Mouse (Mus musculus): ENCODE data around the gene Coq8b. TPM values are rescaled to one million over a fixed set of nuclear protein-coding genes. Genes with fewer than 3 reads are reported as not detected.
"Not testable (repeated sequence)": the region's sequence is repeated elsewhere in the genome, so short reads cannot be mapped to it uniquely, and the experiment has no call there.

Gene Coq8b
- total RNA-seq, 2 experiments from 2014 or later = 32.5 to 37.2 TPM

DNA sequence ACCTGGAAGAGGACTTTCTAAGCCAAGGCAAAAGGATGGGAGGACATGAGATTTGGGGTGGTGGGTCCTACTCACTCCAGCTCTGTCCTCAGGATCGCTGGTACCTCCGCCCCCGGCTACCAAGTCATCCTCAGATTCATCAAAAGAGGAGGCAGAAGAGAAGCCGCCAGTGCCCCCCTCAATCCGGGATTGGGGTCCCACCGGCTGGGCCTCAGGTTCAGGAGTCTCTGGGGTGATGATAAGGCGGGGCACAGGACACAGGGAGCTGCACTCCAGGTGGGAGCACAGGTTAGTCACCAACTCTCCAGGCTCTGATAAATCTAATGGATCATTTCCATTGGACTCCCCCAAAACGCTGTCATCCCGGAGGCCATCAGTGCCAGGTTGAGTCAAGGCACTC, 5.5 kb upstream of the Coq8b start:
- no peak for DNase-seq (ENCODE audit: low spot score in 2 of 2)
- intact Hi-C loops (cut with DNase I) = loop anchor here (5.0 kb wide), 1 partner anchor 60 kb away; the partner anchor contains the start of gene Egln2

DNA sequence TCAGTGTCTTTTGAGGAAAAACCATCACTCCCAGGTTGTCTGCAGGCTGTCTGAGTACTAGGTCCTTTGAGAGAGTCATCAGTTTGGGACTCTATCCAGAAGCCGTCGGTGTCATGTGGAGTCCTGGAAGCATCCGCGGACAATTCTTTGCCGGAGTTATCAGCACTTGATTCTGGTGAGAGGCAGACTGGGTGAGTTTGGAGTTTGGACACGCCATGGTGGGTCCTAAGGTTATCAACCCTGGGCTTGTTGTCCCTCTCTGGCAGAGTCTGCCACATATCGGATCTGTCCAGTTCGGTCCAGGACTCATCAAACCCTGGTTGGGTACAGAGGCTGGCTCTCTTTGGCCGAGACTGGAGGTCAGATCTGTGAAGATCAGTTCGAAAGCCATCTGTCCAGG, 5.1 kb upstream of the Coq8b start:
- intact Hi-C loops (cut with DNase I) = loop anchor here (2.0 to 5.0 kb wide), 2 partner anchors 31 to 60 kb away; partner anchors contain the start of genes Egln2 and Snrpa
- no peak for DNase-seq (ENCODE audit: low spot score in 2 of 2)

DNA sequence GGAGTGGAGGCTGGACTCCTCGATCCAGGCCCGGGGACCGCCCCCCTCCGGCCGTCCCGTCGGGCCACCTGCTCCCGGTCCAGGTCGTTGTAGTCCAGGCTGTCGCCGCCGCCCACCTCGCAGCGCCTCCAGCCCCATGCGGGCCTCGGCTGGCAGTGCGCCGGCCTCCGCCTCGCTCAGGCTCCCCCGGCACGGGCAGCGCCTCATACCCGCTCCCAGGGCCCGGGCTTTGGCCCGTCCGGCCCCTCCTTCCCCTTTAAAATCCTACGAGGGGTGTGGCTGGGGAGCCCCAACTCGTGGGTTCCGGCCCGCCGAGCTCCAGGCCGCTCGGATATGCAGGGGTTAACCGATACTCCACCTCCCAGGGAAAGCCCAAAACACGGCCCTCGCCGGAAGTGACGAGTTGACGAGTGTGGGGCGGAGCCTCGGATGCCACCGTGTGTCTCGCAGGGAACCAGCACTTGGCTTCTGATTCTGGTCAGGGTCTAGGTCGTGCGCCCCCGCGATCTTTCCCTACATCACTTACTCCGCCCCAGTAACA, 4.5 kb upstream of the Coq8b start, which contains the start of gene Itpkc:
TSS of gene Itpkc (minus strand) at position 381 of the 541 bp plus-strand sequence.
- DNase-seq (ENCODE audit: low spot score in 2 of 2) = peak; percentile 93 to 95
- intact Hi-C loops (cut with DNase I) = loop anchor here (2.0 to 5.0 kb wide), 2 partner anchors 32 to 61 kb away; partner anchors contain the start of genes Egln2 and Snrpa

DNA sequence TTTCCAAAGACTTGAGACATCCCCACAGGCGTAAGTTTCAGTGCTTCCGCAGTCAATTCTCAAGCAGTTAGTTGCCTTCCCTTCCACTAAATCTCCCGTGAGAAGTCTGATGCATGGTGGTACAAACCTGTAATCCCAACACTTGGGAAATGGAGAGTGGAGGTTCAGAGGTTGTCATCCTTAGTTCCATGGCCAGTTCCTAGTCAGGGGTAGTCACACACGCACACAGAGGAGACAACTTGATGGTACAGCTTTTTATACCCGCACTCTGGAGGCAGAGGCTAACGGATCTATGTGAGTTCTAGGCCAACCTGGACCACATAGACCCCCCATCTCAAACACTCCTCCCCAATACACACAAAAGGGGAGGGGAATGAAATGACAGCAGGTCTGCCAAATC, 4.0 kb upstream of the Coq8b start:
- intact Hi-C loops (cut with DNase I) = loop anchor here (2.0 to 5.0 kb wide), 2 partner anchors 32 to 62 kb away; partner anchors contain the start of genes Egln2 and Snrpa
- no peak for DNase-seq (ENCODE audit: low spot score in 2 of 2)

DNA sequence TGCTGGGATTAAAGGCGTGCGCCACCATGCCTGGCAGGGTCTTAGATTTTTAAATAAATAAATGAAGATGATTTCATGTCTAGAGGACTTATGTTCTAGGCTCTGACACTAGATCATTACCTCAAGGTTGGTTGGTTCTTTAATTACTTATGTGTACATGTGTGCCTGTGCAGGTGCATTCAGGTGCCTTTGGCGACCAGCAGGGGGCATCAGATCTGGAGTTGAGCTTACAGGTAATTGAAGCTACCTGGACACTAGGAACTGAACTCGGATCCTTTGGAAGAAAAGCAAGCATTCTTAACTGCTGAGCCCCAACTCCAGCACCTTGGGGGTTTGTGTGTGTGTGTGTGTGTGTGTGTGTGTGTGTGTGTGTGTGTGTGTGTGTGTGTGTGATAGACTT, 2.0 kb upstream of the Coq8b start:
- intact Hi-C loops (cut with DNase I) = no loop called here

DNA sequence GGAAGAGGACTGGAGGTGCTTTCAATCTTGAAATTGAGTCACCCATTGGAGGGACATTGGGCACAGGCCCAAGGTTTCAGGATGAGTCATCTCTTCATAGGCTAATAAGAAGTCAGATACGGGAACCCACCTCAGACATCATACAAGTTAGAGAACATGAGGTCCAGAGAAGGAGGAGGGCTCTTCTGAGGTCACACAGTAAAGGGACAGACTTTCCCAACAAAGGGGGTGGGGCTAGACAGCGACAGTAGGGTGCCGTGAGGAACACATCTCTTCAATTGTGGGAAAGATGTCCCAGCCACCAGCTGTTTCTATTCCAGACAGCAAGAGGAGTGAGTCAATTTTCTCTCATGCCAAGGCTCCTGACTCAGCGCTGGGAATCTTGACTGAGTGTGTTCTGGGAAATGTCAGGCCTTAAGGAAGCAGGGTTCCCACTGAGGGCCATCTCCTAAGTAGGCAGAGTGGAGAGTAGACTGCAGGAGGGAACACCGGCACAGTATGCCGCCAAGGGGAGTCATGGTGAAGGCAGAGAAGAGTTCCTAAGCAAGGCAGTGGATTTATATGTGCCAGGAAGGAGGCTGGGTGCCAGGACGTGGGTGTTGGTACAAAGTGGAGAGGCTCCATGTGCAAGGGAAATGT, 1.0 kb upstream of the Coq8b start:
- peak; percentile 77 to 96 for DNase-seq (ENCODE audit: low spot score in 2 of 2)
- intact Hi-C loops (cut with DNase I) = loop anchor here (1.0 kb wide), 2 partner anchors 25 to 54 kb away; partner anchors contain the start of gene Rab4b

More for the DNA sequence above, 2.0 kb upstream of the Coq8b start:
- DNase-seq (ENCODE audit: low spot score in 2 of 2) = no peak

DNA sequence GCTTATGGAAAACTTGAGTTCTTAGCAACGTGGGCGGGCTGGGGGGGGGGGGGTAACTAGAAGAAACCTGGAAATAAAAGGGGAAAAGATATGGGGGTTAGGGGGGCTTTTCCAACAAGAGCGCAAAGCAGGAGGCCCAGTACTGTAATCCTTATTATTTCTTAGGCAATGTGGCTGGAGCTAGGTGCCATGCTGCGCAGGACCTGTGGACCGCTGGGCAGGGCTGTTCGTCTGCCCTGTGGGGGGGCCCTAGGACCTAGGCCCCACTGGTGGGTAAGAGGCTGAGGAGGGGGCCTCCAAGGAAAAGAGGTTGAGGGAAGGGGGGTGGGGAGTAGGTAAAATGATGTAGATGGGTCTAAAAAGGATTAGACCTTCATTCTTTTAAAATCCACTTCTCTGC, 477 bp downstream of the Coq8b start:
- intact Hi-C loops (cut with DNase I) = no loop called here
- no peak for DNase-seq (ENCODE audit: low spot score in 2 of 2)

DNA sequence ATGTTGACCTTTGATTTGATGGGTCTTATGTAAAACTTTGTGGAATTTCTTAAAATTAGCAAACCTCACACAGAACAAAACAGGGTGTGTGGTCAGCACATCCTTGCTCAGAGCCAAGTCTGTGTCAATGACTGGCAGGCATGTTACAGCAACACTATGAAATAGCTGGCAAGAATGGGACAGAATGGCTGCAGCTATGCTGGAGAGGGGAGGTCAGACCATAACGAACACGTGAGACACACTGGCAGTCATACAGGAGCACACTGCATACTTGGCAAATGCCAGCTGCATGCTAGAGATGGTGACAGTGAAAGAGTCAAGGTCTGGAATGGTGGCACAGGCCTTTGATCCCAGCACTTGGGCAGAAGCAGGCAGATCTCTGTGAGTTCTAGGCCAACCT, 2.9 kb downstream of the Coq8b start:
- no peak for DNase-seq (ENCODE audit: low spot score in 2 of 2)
- intact Hi-C loops (cut with DNase I) = no loop called here

DNA sequence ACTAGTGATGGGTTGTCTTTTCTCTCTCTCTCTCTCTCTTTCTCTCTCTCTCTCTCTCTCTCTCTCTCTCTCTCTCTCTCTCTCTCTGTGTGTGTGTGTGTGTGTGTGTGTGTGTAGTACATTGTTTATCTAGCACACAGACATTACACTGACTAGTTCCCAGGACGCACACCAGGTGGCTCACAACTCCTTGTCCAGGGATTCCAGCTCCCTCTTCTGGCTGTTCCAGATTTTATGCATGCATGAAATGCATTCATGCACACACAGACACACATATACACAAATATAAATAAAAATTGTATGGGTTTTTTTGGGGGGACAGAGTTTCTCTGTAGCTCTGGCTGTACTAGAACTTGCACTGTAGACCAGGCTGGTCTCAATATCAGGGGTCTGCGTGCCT, 4.7 kb downstream of the Coq8b start:
- DNase-seq (ENCODE audit: low spot score in 2 of 2) = no peak
- intact Hi-C loops (cut with DNase I) = no loop called here

DNA sequence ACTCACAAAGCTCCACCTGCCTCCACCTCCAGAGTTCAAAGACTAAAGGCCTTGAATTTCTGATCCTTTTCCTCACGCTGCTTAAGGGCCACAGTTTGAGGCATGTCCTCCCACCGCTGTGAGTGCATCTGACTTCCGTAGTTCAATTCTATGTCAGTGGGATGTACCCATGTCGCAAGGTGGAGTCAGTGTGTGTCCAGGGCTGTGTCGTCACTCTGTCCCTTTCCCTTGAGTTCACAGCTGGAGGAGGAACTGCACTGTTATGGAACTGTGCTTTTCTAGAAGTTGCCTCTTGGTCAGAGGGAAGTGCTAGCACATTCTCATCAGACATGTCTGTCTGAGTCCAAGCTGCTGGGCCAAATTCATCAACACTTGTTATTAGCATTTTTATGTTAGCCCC, 5.7 kb downstream of the Coq8b start:
- DNase-seq (ENCODE audit: low spot score in 2 of 2) = no peak
- intact Hi-C loops (cut with DNase I) = no loop called here

DNA sequence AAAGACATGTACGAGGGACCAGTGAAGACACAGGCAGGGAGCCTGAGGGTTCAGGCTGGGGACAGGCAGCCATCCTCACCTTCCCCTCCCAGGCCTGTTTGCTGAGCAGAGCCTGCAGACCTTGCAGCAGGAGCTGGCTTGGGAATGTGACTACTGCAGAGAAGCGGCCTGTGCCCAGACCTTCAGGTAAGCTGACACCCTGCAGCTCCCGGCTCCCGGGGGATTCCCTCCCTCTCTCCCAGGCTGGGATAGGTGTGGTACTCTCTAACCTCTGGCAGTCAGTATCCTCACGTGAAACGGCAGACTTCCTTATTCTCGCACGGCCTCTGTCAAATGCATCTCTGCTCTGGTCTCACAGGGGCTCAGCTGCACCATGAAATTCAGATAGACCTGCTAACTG, 10.4 kb downstream of the Coq8b start:
- intact Hi-C loops (cut with DNase I) = no loop called here

DNA sequence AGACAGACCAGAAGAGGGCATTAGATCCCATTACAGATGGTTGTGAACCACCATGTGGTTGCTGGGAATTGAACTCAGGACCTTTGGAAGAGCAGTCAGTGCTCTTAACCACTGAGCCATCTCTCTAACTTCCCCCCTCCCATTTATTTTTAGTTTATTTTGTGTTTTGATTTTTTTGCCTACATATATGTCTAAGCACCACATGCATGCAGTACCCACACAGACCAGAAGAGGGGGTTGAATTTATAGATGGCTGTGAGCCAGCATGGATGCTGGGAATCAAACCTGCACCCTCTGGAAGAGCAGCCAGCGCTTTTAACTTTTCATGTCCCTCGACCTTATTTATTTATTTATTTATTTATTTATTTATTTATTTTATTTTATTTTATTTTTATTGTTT, 11.3 kb downstream of the Coq8b start:
- DNase-seq (ENCODE audit: low spot score in 2 of 2); intact Hi-C loops (cut with DNase I): not testable (repeated sequence)

More for the DNA sequence above, 10.4 kb downstream of the Coq8b start:
- DNase-seq (ENCODE audit: low spot score in 2 of 2) = no peak

DNA sequence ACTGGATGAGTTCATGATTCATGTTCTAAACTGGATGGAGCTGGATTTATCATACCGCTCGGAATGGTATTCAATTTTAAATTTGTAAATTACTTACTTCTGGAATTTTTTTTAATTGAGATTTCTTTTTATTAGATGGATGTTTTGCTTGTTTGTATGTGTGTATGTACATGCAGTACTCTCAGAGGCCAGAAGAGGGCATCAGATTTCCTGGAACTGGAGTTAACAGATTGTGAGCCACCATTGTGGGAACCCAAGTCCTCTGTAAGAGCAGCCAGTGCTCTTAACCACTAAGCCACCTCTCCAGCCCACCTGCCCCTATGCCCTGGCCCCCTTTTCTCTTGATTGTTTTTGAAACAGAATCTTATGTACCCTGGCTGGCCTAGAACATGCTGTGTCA, 16.3 kb downstream of the Coq8b start:
- intact Hi-C loops (cut with DNase I) = no loop called here
- DNase-seq (ENCODE audit: low spot score in 2 of 2) = no peak

DNA sequence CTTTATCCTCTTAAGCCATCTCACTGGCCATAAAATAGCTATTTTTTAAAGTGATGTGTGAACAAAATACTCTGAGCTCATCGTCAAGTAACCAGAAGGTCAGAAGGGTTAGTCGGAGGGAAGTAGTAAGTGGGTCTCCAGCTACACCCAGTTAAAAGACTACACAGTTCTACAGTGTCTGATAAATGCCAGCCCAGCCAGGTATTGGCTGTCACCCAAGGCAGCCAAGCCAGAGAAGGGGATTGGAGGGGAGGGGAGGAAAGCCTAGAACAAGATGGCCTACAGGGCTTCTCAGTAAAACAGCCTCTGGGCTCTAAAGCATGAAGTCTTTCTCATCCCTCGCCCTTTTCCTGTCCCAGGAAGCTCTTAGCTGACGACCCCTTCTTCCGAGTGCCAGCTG, 17.1 kb downstream of the Coq8b start:
- intact Hi-C loops (cut with DNase I) = no loop called here
- no peak for DNase-seq (ENCODE audit: low spot score in 2 of 2)

DNA sequence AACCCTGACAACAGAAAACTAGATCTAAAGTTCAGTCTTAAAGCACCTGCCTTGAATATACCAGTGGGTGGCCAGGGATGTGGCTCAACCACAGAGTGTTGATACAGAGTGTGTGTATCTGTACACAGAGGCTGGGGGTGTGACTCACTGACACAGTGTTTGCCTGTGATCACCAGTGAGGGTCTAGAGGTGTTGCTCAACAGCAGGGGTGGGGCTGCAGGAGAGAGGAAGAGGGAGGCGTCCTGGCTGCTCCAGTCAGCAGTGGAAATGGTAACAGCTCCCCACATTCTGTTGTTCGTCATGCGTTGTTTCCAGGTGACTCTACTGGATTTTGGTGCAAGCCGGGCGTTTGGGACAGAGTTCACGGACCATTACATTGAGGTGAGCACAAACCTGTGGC, 19.1 kb downstream of the Coq8b start:
- DNase-seq (ENCODE audit: low spot score in 2 of 2) = no peak
- intact Hi-C loops (cut with DNase I) = no loop called here

DNA sequence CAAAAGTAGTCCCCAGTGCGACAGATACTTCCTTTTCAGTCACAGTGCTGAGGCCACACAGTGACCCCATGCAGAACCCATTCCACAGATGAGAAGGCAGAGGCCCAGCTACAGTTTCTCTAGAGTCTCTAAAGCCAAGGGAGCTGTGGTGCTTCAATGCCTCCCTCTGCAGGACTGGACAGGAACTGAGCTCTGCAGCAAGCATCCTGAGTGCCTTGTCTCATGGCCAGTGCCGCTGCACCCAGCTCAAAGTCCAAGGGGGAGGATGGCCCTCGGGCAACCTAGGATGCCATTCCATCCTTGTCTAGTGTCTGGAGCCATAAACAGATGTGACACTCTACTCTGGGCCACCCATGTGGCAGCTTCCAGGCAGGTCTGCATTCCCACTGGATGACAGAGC, 22.9 kb downstream of the Coq8b start:
- intact Hi-C loops (cut with DNase I) = loop anchor here (5.0 kb wide), 1 partner anchor 58 kb away; the partner anchor contains the start of genes BC024978 and Snrpa
- DNase-seq (ENCODE audit: low spot score in 2 of 2) = no peak

DNA sequence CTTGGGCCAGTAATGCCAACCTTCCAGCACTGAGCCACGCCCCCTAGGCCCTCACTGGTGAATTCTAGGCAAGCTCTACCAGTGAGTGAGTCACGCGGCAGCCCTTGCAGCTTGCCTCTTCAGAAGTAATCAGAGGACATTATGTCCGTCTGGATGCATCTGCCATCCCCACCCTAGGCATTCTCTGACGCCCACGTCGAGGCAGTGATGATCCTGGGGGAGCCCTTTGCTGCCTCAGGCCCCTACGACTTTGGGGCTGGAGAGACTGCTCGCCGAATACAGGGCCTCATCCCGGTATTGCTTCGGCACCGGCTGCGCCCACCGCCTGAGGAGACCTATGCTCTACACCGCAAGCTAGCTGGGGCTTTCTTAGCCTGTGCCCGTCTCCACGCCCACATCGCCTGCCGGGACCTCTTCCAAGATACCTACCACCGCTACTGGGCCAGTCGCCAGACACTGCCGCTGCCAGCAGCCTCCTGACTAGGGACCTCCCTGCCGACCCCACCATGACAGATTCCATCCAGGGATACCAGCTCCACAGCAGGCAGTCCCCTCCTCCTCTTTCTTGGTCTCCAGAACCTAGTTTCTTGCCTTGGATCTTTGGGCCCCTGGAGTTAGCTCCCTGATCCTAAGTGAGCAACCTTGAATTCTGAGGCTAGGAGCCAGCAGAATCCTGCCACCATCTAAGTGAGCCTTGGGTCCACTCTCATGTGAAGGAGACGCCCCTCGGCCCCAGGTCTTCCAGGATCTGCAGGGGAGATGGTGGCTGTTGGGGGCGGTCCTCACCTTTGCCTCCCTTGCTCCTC, 24.4 kb downstream of the Coq8b start:
- DNase-seq (ENCODE audit: low spot score in 2 of 2) = peak; percentile 73 to 87

DNA sequence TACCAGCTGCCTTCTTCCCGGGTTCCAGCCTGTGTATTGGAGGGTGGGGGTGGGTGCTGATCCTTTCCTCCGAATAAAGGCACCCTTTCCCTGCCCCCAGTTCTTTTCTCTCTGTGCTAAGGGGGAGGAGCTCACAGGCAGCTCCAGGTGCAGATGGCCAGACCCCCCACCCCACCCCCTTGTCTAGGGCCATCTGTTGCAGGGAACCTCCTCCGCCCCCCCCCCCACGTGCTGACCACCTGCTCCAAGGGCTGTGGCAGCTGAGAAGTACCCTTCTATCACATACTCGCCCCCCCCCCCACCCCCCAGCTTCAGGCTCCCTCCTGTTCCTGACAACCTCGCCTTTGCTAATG, 25.0 kb downstream of the Coq8b start:
- DNase-seq (ENCODE audit: low spot score in 2 of 2) = no peak
- intact Hi-C loops (cut with DNase I) = loop anchor here (1.0 to 5.0 kb wide), 2 partner anchors 26 to 61 kb away; partner anchors contain the start of genes BC024978 and Snrpa

More for the DNA sequence above, 24.4 kb downstream of the Coq8b start:
- intact Hi-C loops (cut with DNase I) = loop anchor here (1.0 to 5.0 kb wide), 2 partner anchors 25 to 60 kb away; partner anchors contain the start of genes BC024978 and Snrpa

DNA sequence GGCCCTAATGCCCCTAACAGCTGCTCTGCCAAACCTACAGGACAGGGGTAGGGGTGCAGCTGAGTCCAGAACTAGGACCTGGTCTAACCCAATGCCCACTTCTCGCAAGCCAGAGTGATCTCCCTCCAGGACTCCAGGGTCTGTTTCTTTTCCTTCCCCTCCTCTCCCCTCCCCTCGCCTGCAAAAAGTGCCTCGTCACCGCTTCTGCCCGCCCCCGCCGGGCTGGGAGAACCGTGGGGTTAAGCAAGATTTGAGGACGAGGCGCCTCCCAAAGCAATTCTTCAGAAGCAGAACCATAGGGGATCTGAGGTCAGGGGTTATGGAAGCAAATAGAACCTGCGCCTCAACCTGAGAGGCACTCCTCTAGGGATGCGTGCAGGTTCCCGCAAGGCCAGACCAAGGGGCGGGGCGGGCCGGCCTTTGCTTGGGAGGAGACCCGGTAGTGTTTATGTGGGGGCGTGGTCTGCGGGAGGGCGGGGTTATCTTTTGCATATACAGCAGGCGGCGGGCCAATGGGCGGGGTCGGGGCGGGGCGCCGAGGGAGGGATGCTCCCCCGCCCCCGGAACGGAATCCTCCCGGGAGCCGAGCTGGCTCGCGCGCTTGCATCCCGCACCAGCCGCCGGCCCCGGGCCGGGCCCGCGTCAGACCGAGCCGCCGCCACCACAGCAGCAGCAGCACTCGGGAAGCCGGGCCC, 25.5 kb downstream of the Coq8b start, which contains the start of gene Numbl:
TSS of gene Numbl (plus strand) at position 229 of the 695 bp plus-strand sequence.
- peak; percentile 89 to 93 for DNase-seq (ENCODE audit: low spot score in 2 of 2)
- intact Hi-C loops (cut with DNase I) = loop anchor here (5.0 kb wide), 1 partner anchor 61 kb away; the partner anchor contains the start of genes BC024978 and Snrpa

Measured in left cerebral cortex, postnatal 25 days (tissue).